Mouse (Mus musculus) olfactory bulb, adult 2 months (tissue): ENCODE measurements at regions not wholly inside any gene's neighbourhood (a gene's known extent, or its start where the extent isn't known, plus 50 kb on each side); places are given as distances from the start of the nearest gene placed in this dataset.

Experiments used
- CTCF ChIP-seq: fragments of 200-500 bp; IDR thresholded peaks from 2 replicates; pipeline ENCODE4 v1.5.1; 2012; ENCODE audit warnings: low read depth, mild to moderate bottlenecking, low read length, moderate library complexity; ENCODE audit not compliant: insufficient read depth
- POLR2A ChIP-seq: fragments of 200-500 bp; IDR thresholded peaks from 2 replicates; pipeline ENCODE4 v1.6.1; 2012; ENCODE audit warnings: mild to moderate bottlenecking, low read depth, low read length, moderate library complexity; ENCODE audit not compliant: insufficient read depth

DNA sequence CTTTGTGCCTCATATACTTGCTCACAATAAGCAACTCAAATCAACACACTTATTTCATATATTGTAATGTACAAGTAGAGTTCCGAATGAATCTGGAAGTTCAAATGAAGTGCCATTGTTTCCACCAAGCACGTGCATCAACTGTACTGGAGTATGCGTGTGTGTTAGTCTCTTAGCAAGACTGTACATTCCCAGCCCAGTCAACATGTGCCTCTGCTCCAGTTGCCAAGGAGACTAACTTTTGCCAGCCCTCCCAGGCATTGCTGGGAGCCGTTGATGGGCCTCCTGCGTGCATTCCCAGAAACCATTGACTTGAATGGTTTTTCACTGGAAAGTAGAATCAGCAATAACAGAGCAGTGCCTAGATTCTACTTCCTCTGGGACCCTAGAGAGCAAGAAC lies 110.7 kb upstream of the Stac start:
- TF ChIP-seq CTCF (no peak), POLR2A (no peak)
